7 mouse cellular contexts compared by ENCODE assay signal in the genomic region with DNA sequence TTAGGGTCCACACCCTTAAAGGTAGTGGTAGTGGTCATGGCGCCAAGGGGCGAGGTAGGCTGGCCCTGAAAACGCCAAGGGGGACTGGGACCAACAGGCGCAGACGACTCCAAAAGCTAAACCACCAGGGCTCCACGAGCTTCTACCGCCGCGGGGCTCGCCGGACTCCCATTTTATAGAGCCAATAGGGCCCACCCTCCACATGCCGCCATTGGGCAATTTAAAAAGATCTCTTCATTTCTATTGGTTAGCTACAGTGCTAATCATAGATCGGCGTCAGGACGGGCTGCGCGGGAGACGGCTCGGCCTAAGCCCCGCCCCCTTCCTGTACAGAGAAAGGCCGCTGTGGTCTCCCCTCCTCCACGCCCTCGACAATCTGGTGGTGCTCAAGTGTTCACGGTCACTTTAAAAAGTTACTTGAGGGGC. TPM values are rescaled to one million over a fixed set of nuclear protein-coding genes. Genes with fewer than 3 reads are reported as not detected.
DNase-seq lines count a peak whose midpoint lies in the region; ATAC-seq and TF ChIP-seq lines count a peak whose summit lies in the region.

TSS of gene Jpt1 (minus strand) at position 150 of the 426 bp plus-strand sequence.

- H3K9ac ChIP-seq in intestine, postnatal 0 days (ENCODE audit: low read depth, low read length), result peak within 1 kb of the TSS; percentile 89
- H3K9ac ChIP-seq in midbrain, embryonic 12.5 days (replicated peaks), result peak within 1 kb of the TSS; percentile 98

- peaks cover 3% of the 10 kb centered on the region; the same call in 1 of the 2 replicates for H3K36me3 ChIP-seq in embryonic facial prominence, embryonic 10.5 days (replicated peaks)
- H3K36me3 ChIP-seq in intestine, postnatal 0 days (ENCODE audit: control insufficient read depth, insufficient read depth), result no peaks in the 10 kb centered on the region
- no peaks in the 10 kb centered on the region for H3K36me3 ChIP-seq in midbrain, embryonic 12.5 days
- no peaks in the 10 kb centered on the region for H3K36me3 ChIP-seq in small intestine, adult 2 months (ENCODE audit: control insufficient read depth, insufficient read depth, low read length)

- TF ChIP-seq POLR2A in small intestine, adult 2 months (IDR thresholded peaks at IDR 0.05; ENCODE audit: low read depth, low read length), result peak; percentile 100

- peak; percentile 91 for ATAC-seq in intestine, postnatal 0 days
- ATAC-seq in midbrain, embryonic 12.5 days (ENCODE audit: low FRiP score, low read depth), result peak; percentile 96

- under 1% methylated on average over 24 of the region's 24 CpGs for WGBS in embryonic facial prominence, embryonic 10.5 days
- under 1% methylated on average over 24 of the region's 24 CpGs for WGBS in intestine, postnatal 0 days
- under 1% methylated on average over 24 of the region's 24 CpGs for WGBS in midbrain, embryonic 12.5 days
- under 1% methylated on average over 24 of the region's 24 CpGs for WGBS in small intestine, adult 2 months

- H3K27me3 ChIP-seq in embryonic facial prominence, embryonic 10.5 days (replicated peaks; ENCODE audit: low read depth, poor library complexity, severe bottlenecking), result no peaks in the 10 kb centered on the region
- no peaks in the 10 kb centered on the region for H3K27me3 ChIP-seq in intestine, postnatal 0 days (replicated peaks; ENCODE audit: control insufficient read depth, insufficient read depth, low read length)
- H3K27me3 ChIP-seq in midbrain, embryonic 12.5 days, result no peaks in the 10 kb centered on the region
- no peaks in the 10 kb centered on the region for H3K27me3 ChIP-seq in small intestine, adult 2 months (ENCODE audit: control insufficient read depth, insufficient read depth, low read length)

- H3K4me1 ChIP-seq in embryonic facial prominence, embryonic 10.5 days, result peaks cover 43% of the 10 kb centered on the region
- peaks cover 8% of the 10 kb centered on the region for H3K4me1 ChIP-seq in intestine, postnatal 0 days (replicated peaks; ENCODE audit: control insufficient read depth, insufficient read depth, low read length)
- H3K4me1 ChIP-seq in midbrain, embryonic 12.5 days, result peaks cover 29% of the 10 kb centered on the region
- peaks cover 15% of the 10 kb centered on the region; the same call in 1 of the 2 replicates for H3K4me1 ChIP-seq in small intestine, adult 2 months (ENCODE audit: control insufficient read depth, insufficient read depth, insufficient read length, low read length)

- intact Hi-C loops in left cerebral cortex, postnatal 4 days (cut with DNase I), result no loop called here

- H3K27ac ChIP-seq in embryonic facial prominence, embryonic 10.5 days (replicated peaks), result peak within 1 kb of the TSS; percentile 97
- H3K27ac ChIP-seq in intestine, postnatal 0 days (ENCODE audit: low read depth, low read length), result peak within 1 kb of the TSS; percentile 70
- H3K27ac ChIP-seq in midbrain, embryonic 12.5 days (replicated peaks), result peak within 1 kb of the TSS; percentile 81
- H3K27ac ChIP-seq in small intestine, adult 2 months (ENCODE audit: insufficient read depth, low read depth, low read length), result peak within 1 kb of the TSS; percentile 97

- DNase-seq in adrenal gland, postnatal 10 days, result peak; percentile 97
- peak; percentile 97 for DNase-seq in embryonic facial prominence, embryonic 10.5 days (ENCODE audit: low spot score)
- DNase-seq in gonadal fat pad, adult 2 months (ENCODE audit: low read depth), result no peak
- peak; percentile 97 for DNase-seq in left cerebral cortex, postnatal 4 days

- H3K4me3 ChIP-seq in embryonic facial prominence, embryonic 10.5 days, result peak within 1 kb of the TSS; percentile 92
- H3K4me3 ChIP-seq in intestine, postnatal 0 days (ENCODE audit: low read depth, low read length), result peak within 1 kb of the TSS; percentile 86
- peak within 1 kb of the TSS; percentile 92 for H3K4me3 ChIP-seq in midbrain, embryonic 12.5 days
- H3K4me3 ChIP-seq in small intestine, adult 2 months (ENCODE audit: low read depth, low read length), result peak within 1 kb of the TSS; percentile 76

- no peaks in the 10 kb centered on the region for H3K9me3 ChIP-seq in embryonic facial prominence, embryonic 10.5 days
- H3K9me3 ChIP-seq in intestine, postnatal 0 days (ENCODE audit: control insufficient read depth), result no peaks in the 10 kb centered on the region
- no peaks in the 10 kb centered on the region for H3K9me3 ChIP-seq in midbrain, embryonic 12.5 days

- TF ChIP-seq CTCF in intestine, postnatal 0 days (IDR thresholded peaks at IDR 0.05; ENCODE audit: low read depth), result no peak
- TF ChIP-seq CTCF in small intestine, adult 2 months (IDR thresholded peaks at IDR 0.05; ENCODE audit: extremely low read depth, insufficient read length, insufficient replicate concordance, low read depth, low read length), result no peak

- peak within 1 kb of the TSS; percentile 84 for H3K4me2 ChIP-seq in intestine, postnatal 0 days (replicated peaks; ENCODE audit: low read depth)
- peak within 1 kb of the TSS; percentile 77 for H3K4me2 ChIP-seq in midbrain, embryonic 12.5 days (replicated peaks)

RNA-seq across cellular contexts. Expression of gene Jpt1, which starts in this region (rescaled TPM):
- 100 to 1,000 TPM; 113 to 123 TPM for total RNA-seq in adrenal gland, postnatal 10 days (2021)
- 592 and 614 TPM in 2 replicates for polyA plus RNA-seq in embryonic facial prominence, embryonic 10.5 days (2016; fragmentation: Nextera tagmentation; extraction: Ambion mirVana)
- polyA plus RNA-seq in gonadal fat pad, adult 2 months (2012; rRNA removed), result 91.5 and 128 TPM in 2 replicates
- polyA plus RNA-seq in intestine, postnatal 0 days (2015; fragmentation: Nextera tagmentation; extraction: Ambion mirVana), result 255 and 263 TPM in 2 replicates
- 100 to 1,000 TPM; 803 to 865 TPM for total RNA-seq in left cerebral cortex, postnatal 4 days (2021)
- 1,008 and 1,026 TPM in 2 replicates for polyA plus RNA-seq in midbrain, embryonic 12.5 days (2016; fragmentation: Nextera tagmentation; extraction: Ambion mirVana)
- polyA plus RNA-seq in small intestine, adult 2 months (2012; rRNA removed), result 210 and 430 TPM in 2 replicates

Comparison
In these comparisons a context has a peak if more than half of its experiments do, and no peak if none do; other contexts are left out.
1. RNA of gene Jpt1 (total RNA-seq): 803 to 865 TPM in left cerebral cortex, postnatal 4 days; 113 to 123 TPM in adrenal gland, postnatal 10 days; every median in the first group is over 4 times any median in the second.
2. Peak in every context shown above with its lines, with median percentiles within 50 percentile points of each other: H3K27ac ChIP-seq and H3K4me3 ChIP-seq.